Mouse (Mus musculus) lung, embryonic 16.5 days (tissue): ENCODE data around the gene Actr1a. TPM values are rescaled to one million over a fixed set of nuclear protein-coding genes. Genes with fewer than 3 reads are reported as not detected.
A peak's percentile ranks its signal among the peaks of the same experiment; 100 is the strongest.

Experiments used
- ATAC-seq: fragments of 200-750 bp; cut with Nextera tagmentation; 2 replicates; pipeline ENCODE4 v1.8.0; 2017; ENCODE audit warnings: low read depth, mild to moderate bottlenecking, moderate library complexity
- H3K27ac ChIP-seq: fragments of 300-500 bp; sonication (generic); 2 replicates; pipeline ENCODE4 v1.5.1; 2014; ENCODE audit warnings: mild to moderate bottlenecking, control low read depth, low read length
- H3K27me3 ChIP-seq: fragments of 300-500 bp; sonication (generic); 2 replicates; pipeline ENCODE4 v1.6.1; 2014; ENCODE audit warnings: low read depth, low read length, mixed read lengths; ENCODE audit not compliant: control insufficient read depth, insufficient read depth
- H3K36me3 ChIP-seq: fragments of 300-500 bp; sonication (generic); 2 replicates; pipeline ENCODE4 v1.6.1; 2014; ENCODE audit warnings: low read length; ENCODE audit not compliant: control insufficient read depth, insufficient read depth
- H3K4me1 ChIP-seq: fragments of 300-500 bp; sonication (generic); replicated peaks from 2 replicates; pipeline ENCODE4 v1.6.1; 2014; ENCODE audit warnings: low read length, mixed read lengths; ENCODE audit not compliant: control insufficient read depth, insufficient read depth
- H3K4me2 ChIP-seq: fragments of 300-500 bp; sonication (generic); 2 replicates; pipeline ENCODE4 v1.6.1; 2014; ENCODE audit warnings: low read depth, low read length, control low read depth
- H3K4me3 ChIP-seq: fragments of 300-500 bp; sonication (generic); 2 replicates; pipeline ENCODE4 v1.5.1; 2014; ENCODE audit warnings: mild to moderate bottlenecking, low read length, control low read depth
- H3K9ac ChIP-seq: fragments of 300-500 bp; sonication (generic); 2 replicates; pipeline ENCODE4 v1.6.1; 2014; ENCODE audit warnings: low read length, control low read depth
- H3K9me3 ChIP-seq: fragments of 300-500 bp; sonication (generic); 2 replicates; pipeline ENCODE4 v1.6.1; 2016; ENCODE audit warnings: low read length; ENCODE audit not compliant: control insufficient read depth
- WGBS: fragments of 180-500 bp; shearing (Covaris S2); extraction: QIAGEN DNeasy Blood & Tissue Kit; methylation state at CpG from one replicate; pipeline ENCODE4 v1.1.7; 2014; 5-methylcytosine and 5-hydroxymethylcytosine counted together
- microRNA counts: library from miRNA; unstranded; fragments of <30 nt; microRNA quantifications from one replicate; lab custom pipeline; 2016
- microRNA-seq: library from miRNA; unstranded; fragments of <30 nt; microRNA quantifications from one replicate; pipeline ENCODE4, GENCODE M21; 2016
- polyA plus RNA-seq: library from polyadenylated mRNA; unstranded; fragments of >200 nt; fragmentation: Nextera tagmentation; extraction: Ambion mirVana; gene quantifications from 2 replicates; pipeline ENCODE4 v1.2.1, GENCODE M21; 2015

Actr1a gene
- polyA plus RNA-seq, 1 experiment from 2014 or later, result 137 TPM

DNA sequence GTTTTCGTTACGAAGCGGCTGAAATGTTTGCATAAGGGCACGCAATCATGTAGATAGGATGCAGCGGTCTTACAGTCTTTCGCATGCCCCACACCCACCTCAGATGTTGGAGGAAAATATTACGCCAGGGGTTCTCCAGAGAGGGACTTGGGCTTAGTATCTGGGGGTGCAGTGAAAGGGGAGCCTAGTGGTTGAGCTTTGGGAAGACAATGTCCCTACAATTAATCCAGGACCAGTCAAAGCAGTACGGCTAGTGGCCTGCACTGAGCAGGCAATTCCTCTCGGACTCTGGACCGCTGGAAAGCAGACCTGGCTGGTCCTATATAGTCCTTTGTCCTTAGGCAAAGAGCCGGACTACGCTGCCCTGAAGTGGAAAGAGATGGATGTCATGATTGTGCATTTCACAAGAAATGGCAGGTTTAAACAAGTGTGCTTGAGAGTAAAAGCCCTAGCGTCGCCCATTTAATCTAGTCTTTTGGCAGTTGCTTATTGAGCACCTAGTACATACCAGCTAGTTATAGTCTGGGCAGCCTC lies 68.0 kb downstream of the Actr1a start:
- no peaks in the 10 kb centered on the region for H3K36me3 ChIP-seq
- peaks cover 43% of the 10 kb centered on the region for H3K27me3 ChIP-seq
- WGBS, result 24% methylated on average over 14 of the region's 14 CpGs
- ATAC-seq, result no peak
- H3K9ac ChIP-seq, result peak overlapping the region; percentile 76
- peaks cover 18% of the 10 kb centered on the region for H3K4me1 ChIP-seq
- no peaks in the 10 kb centered on the region for H3K9me3 ChIP-seq
- H3K4me2 ChIP-seq, result peak overlapping the region; percentile 98
- H3K27ac ChIP-seq, result peak overlapping the region; percentile 89; the same call in 1 of the 2 replicates
- peak overlapping the region; percentile 71 for H3K4me3 ChIP-seq

MicroRNAs encoded within 50 kb of the gene (microRNA counts, 519-probe panel; counts per million panel counts)
- microRNA mmu-miR-146b (lab: Ali Mortazavi, UCI), result 2,445 counts per million, percentile 43 among the panel's probes with 10 or more counts

Small RNA genes within 50 kb of the gene (microRNA-seq; reads per million reads assigned to microRNA genes)
- not detected for gene Mir146b

Other genes with a start within 250 kb of the Actr1a start
- gene Pitx3, start 247.4 kb downstream of the Actr1a start, polyA plus RNA-seq, result 0.55 TPM in 1 of 2 replicates, not detected in the other
- 45.5 and 47.2 TPM in 2 replicates for gene Gbf1, start 243.2 kb downstream of the Actr1a start, polyA plus RNA-seq
- gene Nfkb2, start 91.4 kb downstream of the Actr1a start, polyA plus RNA-seq, result 8.3 and 9.1 TPM in 2 replicates
- gene Psd, start 68.6 kb downstream of the Actr1a start, polyA plus RNA-seq, result 3.4 and 4.3 TPM in 2 replicates
- 12.0 and 13.3 TPM in 2 replicates for gene Fbxl15, start 67.6 kb downstream of the Actr1a start, polyA plus RNA-seq
- 144 and 153 TPM in 2 replicates for gene Cuedc2, start 57.0 kb downstream of the Actr1a start, polyA plus RNA-seq
- gene Mfsd13a, start 54.6 kb downstream of the Actr1a start, polyA plus RNA-seq, result 10.4 and 11.4 TPM in 2 replicates
- 1.7 and 1.9 TPM in 2 replicates for gene 2310034G01Rik, start 45.4 kb downstream of the Actr1a start, polyA plus RNA-seq
- gene Sufu, start 1.1 kb upstream of the Actr1a start, polyA plus RNA-seq, result 28.1 and 33.8 TPM in 2 replicates
- gene Trim8, start 106.0 kb upstream of the Actr1a start, polyA plus RNA-seq, result 22.4 and 24.9 TPM in 2 replicates
- gene Arl3, start 177.4 kb upstream of the Actr1a start, polyA plus RNA-seq, result 113 and 118 TPM in 2 replicates
- 24.6 and 28.4 TPM in 2 replicates for gene Sfxn2, start 177.6 kb upstream of the Actr1a start, polyA plus RNA-seq
- gene Wbp1l, start 203.3 kb upstream of the Actr1a start, polyA plus RNA-seq, result 43.9 and 44.0 TPM in 2 replicates